ENCODE assay signal across 8 mouse cellular contexts in genomic region chr7:102208806-102209363, GRCm38 (mm10). TPM values are rescaled to one million over a fixed set of nuclear protein-coding genes. Genes with fewer than 3 reads are reported as not detected.
DNase-seq lines count a peak whose midpoint lies in the region; ATAC-seq and TF ChIP-seq lines count a peak whose summit lies in the region.

No protein-coding gene starts in this region.

- H3K79me2 ChIP-seq in macrophage (ENCODE audit: inconsistent target): peaks cover 58% of the 10 kb centered on the region

- no peak for TF ChIP-seq EP300 in heart, postnatal 0 days (IDR thresholded peaks at IDR 0.05; ENCODE audit: low read depth)

- H3K27ac ChIP-seq in heart, embryonic 12.5 days (ENCODE audit: poor library complexity, severe bottlenecking): no peak overlapping the region
- H3K27ac ChIP-seq in ES-E14 (ENCODE audit: insufficient read depth, low read depth, low read length, poor library complexity, severe bottlenecking) (no peak overlapping the region), macrophage (peak overlapping the region; percentile 61)
- peak overlapping the region; percentile 95 for H3K27ac ChIP-seq in heart, postnatal 0 days (ENCODE audit: low read depth)
- H3K27ac ChIP-seq in thymus, adult 2 months (ENCODE audit: control insufficient read depth, insufficient read depth, low read length): no peak overlapping the region

- H3K27me3 ChIP-seq in heart, embryonic 12.5 days (replicated peaks): no peaks in the 10 kb centered on the region
- no peaks in the 10 kb centered on the region for H3K27me3 ChIP-seq in heart, postnatal 0 days (ENCODE audit: control insufficient read depth, insufficient read depth, low read length)
- no peaks in the 10 kb centered on the region for H3K27me3 ChIP-seq in thymus, adult 2 months (ENCODE audit: control insufficient read depth, insufficient read depth, low read length)

- peaks cover 11% of the 10 kb centered on the region for H3K4me1 ChIP-seq in heart, embryonic 12.5 days (replicated peaks)
- peaks cover 0 to 2% of the 10 kb centered on the region in 2 experiments; a peak in 2 of 4 replicates for H3K4me1 ChIP-seq in ES-E14 (ENCODE audit: control insufficient read depth in 2 of 2, insufficient read depth in 2 of 2, low read length in 2 of 2, poor library complexity in 1 of 2)
- H3K4me1 ChIP-seq in heart, postnatal 0 days (ENCODE audit: control insufficient read depth, insufficient read depth): 0 out of 2 replicates have a peak, but pooled peaks cover 5% of the 10 kb centered on the region
- no peaks in the 10 kb centered on the region for H3K4me1 ChIP-seq in thymus, adult 2 months (replicated peaks; ENCODE audit: control insufficient read depth, insufficient read depth, low read length)

- in situ Hi-C loops in ES-E14 (cut with MboI; ENCODE audit: low sequenced_read_pairs in 2 of 2, unreplicated experiment in 2 of 2): no loop called here

- H3K36me3 ChIP-seq in heart, embryonic 12.5 days: 0 out of 2 replicates have a peak, but pooled peaks cover 9% of the 10 kb centered on the region
- H3K36me3 ChIP-seq in ES-E14 (ENCODE audit: control insufficient read depth, insufficient read depth, low read length, poor library complexity, severe bottlenecking) (no peaks in the 10 kb centered on the region), macrophage (ENCODE audit: inconsistent target) (no peaks in the 10 kb centered on the region)
- H3K36me3 ChIP-seq in heart, postnatal 0 days (replicated peaks; ENCODE audit: control insufficient read depth, insufficient read depth, low read length): no peaks in the 10 kb centered on the region
- H3K36me3 ChIP-seq in thymus, adult 2 months (ENCODE audit: control insufficient read depth, insufficient read depth, low read length): no peaks in the 10 kb centered on the region

- H3K4me2 ChIP-seq in heart, embryonic 12.5 days: peak overlapping the region; percentile 87
- H3K4me2 ChIP-seq in heart, postnatal 0 days (ENCODE audit: low read depth, low read length): peak overlapping the region; percentile 64

- peak overlapping the region; percentile 83 for H3K4me3 ChIP-seq in heart, embryonic 12.5 days
- H3K4me3 ChIP-seq in ES-E14 (ENCODE audit: insufficient read depth in 1 of 2, low read depth in 1 of 2, low read length in 2 of 2, poor library complexity in 1 of 2, severe bottlenecking in 1 of 2) (peak overlapping the region; percentile 88 to 100), macrophage (ENCODE audit: inconsistent target) (peak overlapping the region; percentile 78)
- H3K4me3 ChIP-seq in heart, postnatal 0 days (ENCODE audit: low read depth, low read length): peak overlapping the region; percentile 85
- no peak overlapping the region for H3K4me3 ChIP-seq in thymus, adult 2 months (ENCODE audit: control insufficient read depth, insufficient read depth, low read length)

- ATAC-seq in heart, embryonic 12.5 days (ENCODE audit: insufficient number of reproducible peaks, low FRiP score): no peak
- ATAC-seq in heart, postnatal 0 days (ENCODE audit: insufficient read depth, low read depth): no peak
- no peak for ATAC-seq in megakaryocyte progenitor cell, adult 5-6 weeks (replicated peaks; ENCODE audit: poor library complexity)

- peak overlapping the region; percentile 89 for H3K9ac ChIP-seq in heart, embryonic 12.5 days
- peak overlapping the region; percentile 98; the same call in 1 of the 2 replicates for H3K9ac ChIP-seq in ES-E14 (ENCODE audit: insufficient read depth, low read depth, low read length, poor library complexity, severe bottlenecking)
- peak overlapping the region; percentile 65 for H3K9ac ChIP-seq in heart, postnatal 0 days (replicated peaks; ENCODE audit: low read depth, low read length)

- H3K9me3 ChIP-seq in heart, embryonic 12.5 days (replicated peaks): no peaks in the 10 kb centered on the region
- H3K9me3 ChIP-seq in ES-E14 (ENCODE audit: control insufficient read depth, insufficient read depth, low read depth, low read length): no peaks in the 10 kb centered on the region
- H3K9me3 ChIP-seq in heart, postnatal 0 days (replicated peaks; ENCODE audit: control insufficient read depth, low read length): no peaks in the 10 kb centered on the region

- TF ChIP-seq CTCF in heart, postnatal 0 days (IDR thresholded peaks at IDR 0.05; ENCODE audit: low read depth): no peak
- TF ChIP-seq CTCF in thymus, adult 2 months (IDR thresholded peaks at IDR 0.05; ENCODE audit: borderline replicate concordance, control insufficient read depth, extremely low read depth, insufficient read depth, low read length, poor library complexity): no peak

- TF ChIP-seq POLR2A in thymus, adult 2 months (IDR thresholded peaks at IDR 0.05; ENCODE audit: control insufficient read depth, extremely low read depth, insufficient read depth, low read length, poor library complexity): no peak

- intact Hi-C loops in heart, postnatal 14 days (cut with DNase I): loop anchor here (2.0 kb wide), 1 partner anchor 40 kb away; no protein-coding TSS in a partner anchor
- intact Hi-C loops in gastrocnemius, postnatal 36 days (cut with DNase I): no loop called here

- 39% methylated on average over 4 of the region's 4 CpGs for WGBS in heart, embryonic 12.5 days
- WGBS in heart, postnatal 0 days: 36% methylated on average over 4 of the region's 4 CpGs
- WGBS in macrophage (ENCODE audit: missing documents): 44% methylated on average over 2 of the region's 4 CpGs
- 42% methylated on average over 4 of the region's 4 CpGs for WGBS in thymus, adult 2 months

- no peak for DNase-seq in heart, postnatal 14 days
- no peak for DNase-seq in ES-E14 (ENCODE audit: low read depth, low spot score)
- DNase-seq in heart, postnatal 0 days (ENCODE audit: low spot score): no peak
- DNase-seq in gastrocnemius, postnatal 36 days: no peak
- no peak for DNase-seq in thymus, adult 2 months

RNA-seq across cellular contexts. Expression of gene Nup98, which starts 1.1 kb away (rescaled TPM):
- 35.8 and 38.1 TPM in 2 replicates for polyA plus RNA-seq in heart, embryonic 12.5 days (2016; fragmentation: Nextera tagmentation; extraction: Ambion mirVana)
- total RNA-seq in heart, postnatal 14 days (2021): 10 to 100 TPM; 31.9 to 34.2 TPM
- total RNA-seq in ES-E14 (2012; rRNA removed): 50.5 and 59.4 TPM in 2 replicates
- 28.0 and 36.0 TPM in 2 replicates for total RNA-seq in heart, postnatal 0 days (2014; rRNA removed; ENCODE audit: low replicate concordance)
- 10.6 and 12.2 TPM in 2 replicates for polyA plus RNA-seq in heart, postnatal 0 days (2015; fragmentation: Nextera tagmentation; extraction: Ambion mirVana)
- total RNA-seq in macrophage (2018; cell fraction: chromatin; rRNA removed): 100 to 1,000 TPM; 148 to 312 (median 209) TPM
- 10 to 100 TPM; 50.5 to 76.2 (median 61.5) TPM for total RNA-seq in macrophage (2018; cell fraction: cytosol; rRNA removed)
- 100 to 1,000 TPM; 104 to 290 (median 140) TPM for total RNA-seq in macrophage (2018; cell fraction: nucleus; rRNA removed)
- 30.0 to 31.7 TPM (median 30.9 TPM) in 3 replicates for polyA plus RNA-seq in macrophage (2018)
- total RNA-seq in gastrocnemius, postnatal 36 days (2021): 10 to 100 TPM; 20.8 to 22.6 TPM
- 75.3 TPM in 2 replicates for total RNA-seq in megakaryocyte progenitor cell, adult 5-6 weeks (2015)
- 41.3 and 46.1 TPM in 2 replicates for total RNA-seq in megakaryocyte progenitor cell, adult 5-6 weeks (2017)
- 23.7 and 28.1 TPM in 2 replicates for polyA plus RNA-seq in thymus, adult 2 months (2012; rRNA removed)

RNA-seq across cellular contexts. Expression of gene Pgap2, which starts 1.1 kb away (rescaled TPM):
- polyA plus RNA-seq in heart, embryonic 12.5 days (2016; fragmentation: Nextera tagmentation; extraction: Ambion mirVana): 50.7 and 55.6 TPM in 2 replicates
- total RNA-seq in heart, postnatal 14 days (2021): 10 to 100 TPM; 54.4 to 55.7 TPM
- 24.0 and 30.1 TPM in 2 replicates for total RNA-seq in ES-E14 (2012; rRNA removed)
- 79.5 and 117 TPM in 2 replicates for total RNA-seq in heart, postnatal 0 days (2014; rRNA removed; ENCODE audit: low replicate concordance)
- 60.9 TPM in 2 replicates for polyA plus RNA-seq in heart, postnatal 0 days (2015; fragmentation: Nextera tagmentation; extraction: Ambion mirVana)
- total RNA-seq in macrophage (2018; cell fraction: chromatin; rRNA removed): 100 to 1,000 TPM in 12 of 26 experiments, 10 to 100 TPM in 14; 35.0 to 252 (median 88.7) TPM
- total RNA-seq in macrophage (2018; cell fraction: cytosol; rRNA removed): 100 to 1,000 TPM in 13 of 26 experiments, 10 to 100 TPM in 13; 48.3 to 295 (median 135) TPM
- total RNA-seq in macrophage (2018; cell fraction: nucleus; rRNA removed): 100 to 1,000 TPM in 15 of 26 experiments, 10 to 100 TPM in 11; 32.0 to 256 (median 136) TPM
- polyA plus RNA-seq in macrophage (2018): 35.9 to 98.6 TPM (median 72.6 TPM) in 3 replicates
- 10 to 100 TPM; 23.3 to 25.4 TPM for total RNA-seq in gastrocnemius, postnatal 36 days (2021)
- total RNA-seq in megakaryocyte progenitor cell, adult 5-6 weeks (2015): 71.9 and 80.7 TPM in 2 replicates
- total RNA-seq in megakaryocyte progenitor cell, adult 5-6 weeks (2017): 30.6 and 32.9 TPM in 2 replicates
- 99.7 and 131 TPM in 2 replicates for polyA plus RNA-seq in thymus, adult 2 months (2012; rRNA removed)

RNA-seq across cellular contexts. Expression of gene Rhog, which starts 47.0 kb away (rescaled TPM):
- 41.9 and 42.7 TPM in 2 replicates for polyA plus RNA-seq in heart, embryonic 12.5 days (2016; fragmentation: Nextera tagmentation; extraction: Ambion mirVana)
- total RNA-seq in heart, postnatal 14 days (2021): 10 to 100 TPM; 30.8 to 31.9 TPM
- 3.8 and 4.3 TPM in 2 replicates for total RNA-seq in ES-E14 (2012; rRNA removed)
- 24.6 and 31.3 TPM in 2 replicates for total RNA-seq in heart, postnatal 0 days (2014; rRNA removed; ENCODE audit: low replicate concordance)
- 34.7 and 36.7 TPM in 2 replicates for polyA plus RNA-seq in heart, postnatal 0 days (2015; fragmentation: Nextera tagmentation; extraction: Ambion mirVana)
- 10 to 100 TPM; 25.0 to 98.8 (median 68.0) TPM for total RNA-seq in macrophage (2018; cell fraction: chromatin; rRNA removed)
- 100 to 1,000 TPM; 340 to 655 (median 502) TPM for total RNA-seq in macrophage (2018; cell fraction: cytosol; rRNA removed)
- total RNA-seq in macrophage (2018; cell fraction: nucleus; rRNA removed): 100 to 1,000 TPM; 107 to 292 (median 177) TPM
- 307 to 396 TPM (median 393 TPM) in 3 replicates for polyA plus RNA-seq in macrophage (2018)
- 10 to 100 TPM; 15.6 to 15.7 TPM for total RNA-seq in gastrocnemius, postnatal 36 days (2021)
- total RNA-seq in megakaryocyte progenitor cell, adult 5-6 weeks (2015): 208 and 213 TPM in 2 replicates
- 44.7 and 47.3 TPM in 2 replicates for total RNA-seq in megakaryocyte progenitor cell, adult 5-6 weeks (2017)
- 221 and 282 TPM in 2 replicates for polyA plus RNA-seq in thymus, adult 2 months (2012; rRNA removed)

RNA-seq across cellular contexts. Expression of gene Stim1, which starts 58.7 kb away (rescaled TPM):
- 16.8 and 19.1 TPM in 2 replicates for polyA plus RNA-seq in heart, embryonic 12.5 days (2016; fragmentation: Nextera tagmentation; extraction: Ambion mirVana)
- 10 to 100 TPM; 25.8 to 30.2 TPM for total RNA-seq in heart, postnatal 14 days (2021)
- 22.4 and 31.3 TPM in 2 replicates for total RNA-seq in ES-E14 (2012; rRNA removed)
- 28.1 and 59.0 TPM in 2 replicates for total RNA-seq in heart, postnatal 0 days (2014; rRNA removed; ENCODE audit: low replicate concordance)
- 11.4 and 11.6 TPM in 2 replicates for polyA plus RNA-seq in heart, postnatal 0 days (2015; fragmentation: Nextera tagmentation; extraction: Ambion mirVana)
- 10 to 100 TPM; 16.3 to 80.2 (median 56.7) TPM for total RNA-seq in macrophage (2018; cell fraction: chromatin; rRNA removed)
- total RNA-seq in macrophage (2018; cell fraction: cytosol; rRNA removed): 10 to 100 TPM; 27.4 to 46.5 (median 37.8) TPM
- total RNA-seq in macrophage (2018; cell fraction: nucleus; rRNA removed): 10 to 100 TPM; 29.1 to 75.2 (median 49.1) TPM
- polyA plus RNA-seq in macrophage (2018): 32.9 to 38.1 TPM (median 35.0 TPM) in 3 replicates
- total RNA-seq in gastrocnemius, postnatal 36 days (2021): 100 to 1,000 TPM; 155 to 167 TPM
- 22.4 and 23.5 TPM in 2 replicates for total RNA-seq in megakaryocyte progenitor cell, adult 5-6 weeks (2015)
- 33.5 and 36.4 TPM in 2 replicates for total RNA-seq in megakaryocyte progenitor cell, adult 5-6 weeks (2017)
- 98.6 and 107 TPM in 2 replicates for polyA plus RNA-seq in thymus, adult 2 months (2012; rRNA removed)

Comparison
In these comparisons a context has a peak if more than half of its experiments do, and no peak if none do; other contexts are left out.
1. H3K27ac ChIP-seq: peak in heart, postnatal 0 days (single experiment) and macrophage (single experiment); none in heart, embryonic 12.5 days (single experiment), ES-E14 (single experiment) and thymus, adult 2 months (single experiment).
2. Peak in every context shown above with its lines, with median percentiles within 50 percentile points of each other: H3K9ac ChIP-seq.